Mouse (Mus musculus) testis, adult 2 months (tissue): ENCODE measurements at regions not wholly inside any gene's neighbourhood (a gene's known extent, or its start where the extent isn't known, plus 50 kb on each side); places are given as distances from the start of the nearest gene placed in this dataset.

Experiments
- H3K27ac ChIP-seq: fragments of 200-500 bp; 2 replicates; pipeline ENCODE4 v1.5.1; 2012; ENCODE audit warnings: low read depth, low read length; ENCODE audit not compliant: control insufficient read depth, insufficient read depth
- H3K27me3 ChIP-seq: fragments of 200-500 bp; 2 replicates; pipeline ENCODE4 v1.6.1; 2012; ENCODE audit warnings: mild to moderate bottlenecking, low read length, moderate library complexity; ENCODE audit not compliant: control insufficient read depth, insufficient read depth
- H3K36me3 ChIP-seq: fragments of 200-500 bp; 2 replicates; pipeline ENCODE4 v1.6.1; 2012; ENCODE audit warnings: mild to moderate bottlenecking, low read length; ENCODE audit not compliant: control insufficient read depth, insufficient read depth
- H3K4me1 ChIP-seq: fragments of 200-500 bp; 2 replicates; pipeline ENCODE4 v1.6.1; 2012; ENCODE audit warnings: low read length; ENCODE audit not compliant: control insufficient read depth, insufficient read depth
- H3K4me3 ChIP-seq: fragments of 200-500 bp; 2 replicates; pipeline ENCODE4 v1.5.1; 2012; ENCODE audit warnings: low read depth, mild to moderate bottlenecking, low read length, moderate library complexity, mixed read lengths; ENCODE audit not compliant: control insufficient read depth
- CTCF ChIP-seq: fragments of 200-500 bp; IDR thresholded peaks from 2 replicates; pipeline ENCODE4 v1.5.1; 2012; ENCODE audit warnings: low read depth, mild to moderate bottlenecking, inconsistent platforms, low read length, moderate library complexity; ENCODE audit not compliant: control insufficient read depth, insufficient read depth, insufficient replicate concordance
- POLR2A ChIP-seq: fragments of 200-500 bp; IDR thresholded peaks from 2 replicates; pipeline ENCODE4 v1.6.1; 2012; ENCODE audit warnings: low read depth, mild to moderate bottlenecking, inconsistent platforms, low read length, moderate library complexity; ENCODE audit not compliant: control insufficient read depth

DNA sequence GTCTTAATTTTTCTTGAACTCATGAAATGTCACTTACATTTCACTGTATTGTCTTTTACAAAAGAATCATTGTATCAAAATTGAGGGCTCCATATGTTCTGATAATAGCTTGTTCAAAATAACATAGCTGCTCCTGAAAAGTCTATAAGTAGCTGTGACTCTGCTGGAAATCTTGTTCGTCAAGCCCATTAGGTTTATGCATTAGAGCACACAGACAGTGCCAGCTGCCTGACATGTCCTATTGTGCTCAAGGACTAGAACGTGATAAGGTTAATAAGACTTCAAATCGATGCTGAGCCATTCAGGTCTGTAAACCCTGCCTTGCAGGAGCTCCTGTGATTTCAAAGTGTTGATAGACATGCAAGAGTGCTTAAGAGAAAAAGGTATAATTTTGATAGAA is 438.0 kb downstream of the Fam198b start:
- no peaks in the 10 kb centered on the region for H3K4me1 ChIP-seq
- TF ChIP-seq CTCF (no peak), POLR2A (no peak)
- H3K27ac ChIP-seq: no peak overlapping the region
- no peaks in the 10 kb centered on the region for H3K36me3 ChIP-seq
- H3K4me3 ChIP-seq: no peak overlapping the region
- H3K27me3 ChIP-seq: no peaks in the 10 kb centered on the region

GRCm38 (mm10) chr3:80324726-80325125 is 440.4 kb downstream of the Fam198b start:
- Histone ChIP-seq H3K27ac (no peak overlapping the region), H3K27me3 (no peaks in the 10 kb centered on the region), H3K36me3 (no peaks in the 10 kb centered on the region), H3K4me3 (no peak overlapping the region), H3K4me1 (no peaks in the 10 kb centered on the region)
- TF ChIP-seq CTCF (no peak), POLR2A (no peak)

DNA sequence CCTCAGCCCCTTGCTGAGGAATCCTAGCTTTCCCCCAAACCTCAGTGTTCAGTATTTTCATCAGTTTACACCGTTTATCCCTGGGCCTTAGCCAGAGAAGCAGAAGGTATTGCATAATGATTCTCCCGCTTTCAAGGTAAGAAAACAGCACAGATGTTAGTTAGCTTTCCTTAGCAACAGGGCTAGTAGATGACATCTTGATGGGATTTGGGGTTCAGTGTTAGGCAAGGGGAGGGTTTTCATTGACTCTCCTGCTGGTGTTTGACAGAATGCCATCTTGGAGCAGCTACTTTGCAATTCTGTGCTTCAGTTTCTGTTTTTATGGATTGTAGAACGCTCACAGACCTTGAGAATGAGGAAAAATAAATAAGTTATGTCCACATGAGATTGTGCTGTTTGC is 447.4 kb downstream of the Fam198b start:
- Histone ChIP-seq H3K4me1 (no peaks in the 10 kb centered on the region), H3K36me3 (no peaks in the 10 kb centered on the region), H3K27ac (no peak overlapping the region), H3K4me3 (no peak overlapping the region), H3K27me3 (no peaks in the 10 kb centered on the region)
- no peak for TF ChIP-seq POLR2A
- no peak for TF ChIP-seq CTCF

GRCm38 (mm10) chr3:80334446-80334893 is 450.1 kb downstream of the Fam198b start:
- H3K4me3 ChIP-seq: no peak overlapping the region
- H3K27ac ChIP-seq: no peak overlapping the region
- H3K36me3 ChIP-seq: no peaks in the 10 kb centered on the region
- H3K4me1 ChIP-seq: no peaks in the 10 kb centered on the region
- TF ChIP-seq POLR2A: no peak
- TF ChIP-seq CTCF: no peak
- H3K27me3 ChIP-seq: no peaks in the 10 kb centered on the region

GRCm38 (mm10) chr3:80336123-80336674 is 451.9 kb downstream of the Fam198b start:
- Histone ChIP-seq H3K36me3 (no peaks in the 10 kb centered on the region), H3K4me1 (no peaks in the 10 kb centered on the region), H3K27ac (no peak overlapping the region), H3K4me3 (no peak overlapping the region), H3K27me3 (no peaks in the 10 kb centered on the region)
- no peak for TF ChIP-seq POLR2A
- TF ChIP-seq CTCF: no peak

DNA sequence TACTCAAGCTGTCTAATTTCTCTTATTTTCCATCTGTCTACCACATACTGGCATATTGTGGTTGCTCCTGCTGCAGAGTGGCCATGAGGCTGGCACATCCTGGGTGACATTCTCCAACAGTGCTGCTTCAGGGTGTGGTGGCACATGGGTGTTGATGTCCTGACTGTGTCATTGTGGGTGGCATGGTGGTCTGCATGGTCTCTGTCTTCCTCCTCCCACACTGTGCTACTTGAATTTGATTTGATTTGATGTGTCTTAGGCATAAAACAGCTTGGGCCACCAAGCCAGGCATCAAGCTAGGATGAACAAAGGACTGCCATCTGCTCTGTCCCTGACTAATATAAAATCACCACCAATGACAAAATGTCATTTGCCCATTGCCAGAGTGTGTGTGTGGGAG is 434.7 kb downstream of the Gria2 start:
- H3K4me1 ChIP-seq: no peaks in the 10 kb centered on the region
- H3K27ac ChIP-seq: no peak overlapping the region
- no peaks in the 10 kb centered on the region for H3K36me3 ChIP-seq
- H3K27me3 ChIP-seq: no peaks in the 10 kb centered on the region
- no peak for TF ChIP-seq POLR2A
- no peak for TF ChIP-seq CTCF
- H3K4me3 ChIP-seq: no peak overlapping the region

GRCm38 (mm10) chr3:80369214-80369941 is 433.3 kb downstream of the Gria2 start:
- H3K27me3 ChIP-seq: no peaks in the 10 kb centered on the region
- no peaks in the 10 kb centered on the region for H3K36me3 ChIP-seq
- H3K27ac ChIP-seq: no peak overlapping the region
- no peaks in the 10 kb centered on the region for H3K4me1 ChIP-seq
- no peak for TF ChIP-seq CTCF
- no peak for TF ChIP-seq POLR2A
- no peak overlapping the region for H3K4me3 ChIP-seq

GRCm38 (mm10) chr3:80372436-80372835 is 430.2 kb downstream of the Gria2 start:
- H3K4me1 ChIP-seq: no peaks in the 10 kb centered on the region
- H3K4me3 ChIP-seq: no peak overlapping the region
- H3K36me3 ChIP-seq: no peaks in the 10 kb centered on the region
- TF ChIP-seq CTCF: no peak
- TF ChIP-seq POLR2A: no peak
- no peaks in the 10 kb centered on the region for H3K27me3 ChIP-seq
- H3K27ac ChIP-seq: no peak overlapping the region
